Mouse (Mus musculus): Measurements from ENCODE around the gene Tnf.

Tnf gene

DNA sequence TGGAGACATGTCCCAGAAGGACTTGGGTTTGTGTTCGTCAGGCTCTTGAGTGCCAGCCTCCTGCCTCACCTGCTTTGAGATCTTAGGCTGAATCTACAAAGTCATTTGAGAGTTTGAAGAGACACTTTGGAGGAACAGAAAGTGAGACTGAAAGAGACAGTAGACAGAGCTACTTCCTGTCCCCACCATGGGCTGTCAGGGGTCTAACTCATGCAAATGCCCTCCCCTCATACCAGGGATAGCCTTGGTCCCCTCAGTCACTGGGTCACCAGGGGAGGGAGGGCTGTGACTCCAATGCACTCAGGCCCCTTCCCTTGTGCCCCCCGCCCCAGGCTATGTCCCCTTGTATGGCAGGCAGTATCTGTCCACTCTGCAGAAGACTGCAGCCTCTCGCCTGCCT lies 28.5 kb downstream of the Tnf start:
- no peak for DNase-seq (ENCODE audit: low read depth, low spot score)

DNA sequence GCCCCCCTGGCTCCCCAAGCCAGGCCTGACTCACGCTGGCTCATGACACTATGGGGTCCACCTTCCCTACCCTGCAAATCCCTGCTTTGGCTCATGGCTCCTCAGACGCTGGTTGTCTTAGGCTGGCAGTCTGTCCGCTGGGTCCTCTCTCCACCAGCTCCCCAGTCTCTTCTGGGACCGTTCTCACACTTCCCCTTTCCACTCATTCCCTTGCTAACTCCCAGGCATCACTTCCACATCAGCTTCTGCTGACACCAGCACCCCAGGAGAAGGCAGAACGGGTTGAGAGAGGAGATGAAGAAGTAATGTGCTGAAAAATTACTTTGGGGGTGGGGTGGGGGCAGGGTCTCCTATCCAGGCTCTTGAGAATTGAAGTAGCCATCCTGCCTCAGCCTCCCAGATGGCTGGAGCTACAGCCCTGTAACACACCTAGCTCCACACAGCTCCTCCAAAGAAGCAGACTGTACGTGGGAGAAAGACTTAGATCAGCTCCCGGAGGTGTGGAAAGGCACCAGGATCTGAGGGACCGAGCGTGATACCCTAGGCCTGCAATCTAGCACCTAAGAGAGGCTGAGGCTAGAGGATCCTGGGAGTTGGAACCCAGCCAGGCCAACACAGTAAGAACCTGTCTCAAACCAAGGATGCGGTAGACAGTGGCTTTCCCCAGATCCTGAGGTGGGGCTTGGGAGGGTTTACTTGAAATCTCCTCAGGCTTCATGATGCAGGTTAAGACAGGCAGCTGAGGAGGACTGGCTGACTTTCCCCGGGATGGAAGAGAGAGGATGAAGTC lies 29.2 kb downstream of the Tnf start:
- DNase-seq (ENCODE audit: low read depth, low spot score): no peak

DNA sequence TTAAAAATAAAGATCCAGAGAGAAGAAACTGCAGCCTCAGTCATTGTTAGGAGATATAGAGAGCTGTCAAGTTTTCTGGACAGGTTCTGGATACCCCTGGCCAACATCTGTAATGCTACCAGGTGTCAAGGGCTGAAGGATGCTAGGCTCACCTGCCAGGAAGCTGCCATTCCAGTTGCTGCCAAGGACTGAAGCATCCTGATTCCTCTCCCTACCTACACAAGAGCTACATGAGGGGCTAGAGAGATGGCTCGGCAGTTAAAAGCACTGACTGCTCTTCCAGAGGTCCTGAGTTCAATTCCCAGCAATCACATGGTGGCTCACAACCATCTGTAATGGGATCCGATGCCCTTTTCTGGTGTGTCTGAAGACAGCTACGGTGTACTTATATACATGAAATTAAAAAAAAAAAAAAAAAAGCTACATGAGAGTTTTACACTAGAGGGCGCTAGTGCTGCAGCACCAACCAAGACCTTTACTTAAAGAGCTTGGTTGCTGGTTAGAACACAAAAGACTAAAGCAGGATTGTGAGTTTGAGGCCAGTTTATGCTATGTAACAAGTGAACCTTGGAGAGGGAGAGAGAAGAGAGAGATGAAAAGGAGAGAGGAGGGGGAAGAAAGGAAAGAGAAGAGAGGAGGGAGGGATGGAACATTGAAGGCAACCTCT lies 33.1 kb downstream of the Tnf start:
- no peak for DNase-seq (ENCODE audit: low read depth, low spot score)

DNA sequence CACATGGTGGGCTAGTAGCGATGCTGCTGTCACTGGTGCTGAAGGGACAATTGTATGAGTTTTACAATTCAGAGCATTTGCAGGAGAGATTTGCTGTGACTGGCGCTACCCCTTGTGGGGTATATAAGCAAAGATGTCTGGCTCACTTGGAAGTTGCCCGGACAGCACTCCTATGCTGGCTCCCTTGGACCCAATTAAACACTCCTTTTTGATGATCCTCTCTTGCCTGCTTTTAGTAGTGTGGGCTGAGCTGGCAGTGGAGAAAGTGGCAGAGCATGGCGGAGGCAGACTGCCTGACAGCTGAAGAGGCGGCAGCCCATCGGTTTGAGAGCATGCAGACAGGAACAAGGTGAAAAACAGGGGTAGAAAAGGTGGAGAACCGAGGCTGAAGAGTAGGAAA lies 34.0 kb downstream of the Tnf start:
- no peak for DNase-seq (ENCODE audit: low read depth, low spot score)

DNA sequence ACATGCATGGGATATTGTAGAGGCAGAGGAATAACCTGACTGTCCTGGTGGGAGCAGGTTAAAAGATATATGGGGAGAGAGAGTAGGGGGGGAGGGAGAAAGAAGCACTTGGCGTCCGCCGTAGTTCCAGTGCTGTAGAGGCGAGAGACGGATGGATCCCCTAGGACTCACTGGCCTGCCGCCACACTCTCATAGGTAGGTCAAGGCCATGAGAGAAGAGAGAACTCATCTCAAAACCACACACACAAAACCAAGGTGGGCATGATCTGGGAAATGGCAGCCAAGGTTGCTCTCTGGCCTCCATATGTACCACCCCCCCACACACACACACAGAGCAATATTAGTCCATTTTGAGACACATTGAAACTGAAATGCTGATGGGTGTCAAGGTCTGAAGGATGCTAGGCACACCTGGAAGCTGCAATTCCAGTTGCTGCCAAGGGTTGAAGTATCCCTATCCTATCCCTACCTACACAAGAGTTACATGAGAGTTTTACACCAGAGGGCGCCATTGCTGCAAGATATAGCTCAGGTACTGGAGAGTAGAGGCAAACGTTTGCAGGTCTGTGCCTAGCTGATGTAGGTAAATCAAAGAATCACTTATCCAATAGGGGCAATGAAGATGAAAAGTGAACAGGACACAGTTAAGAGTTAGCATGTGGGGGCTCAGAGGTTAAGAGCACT lies 35.3 kb downstream of the Tnf start:
- DNase-seq (ENCODE audit: low read depth, low spot score): no peak

DNA sequence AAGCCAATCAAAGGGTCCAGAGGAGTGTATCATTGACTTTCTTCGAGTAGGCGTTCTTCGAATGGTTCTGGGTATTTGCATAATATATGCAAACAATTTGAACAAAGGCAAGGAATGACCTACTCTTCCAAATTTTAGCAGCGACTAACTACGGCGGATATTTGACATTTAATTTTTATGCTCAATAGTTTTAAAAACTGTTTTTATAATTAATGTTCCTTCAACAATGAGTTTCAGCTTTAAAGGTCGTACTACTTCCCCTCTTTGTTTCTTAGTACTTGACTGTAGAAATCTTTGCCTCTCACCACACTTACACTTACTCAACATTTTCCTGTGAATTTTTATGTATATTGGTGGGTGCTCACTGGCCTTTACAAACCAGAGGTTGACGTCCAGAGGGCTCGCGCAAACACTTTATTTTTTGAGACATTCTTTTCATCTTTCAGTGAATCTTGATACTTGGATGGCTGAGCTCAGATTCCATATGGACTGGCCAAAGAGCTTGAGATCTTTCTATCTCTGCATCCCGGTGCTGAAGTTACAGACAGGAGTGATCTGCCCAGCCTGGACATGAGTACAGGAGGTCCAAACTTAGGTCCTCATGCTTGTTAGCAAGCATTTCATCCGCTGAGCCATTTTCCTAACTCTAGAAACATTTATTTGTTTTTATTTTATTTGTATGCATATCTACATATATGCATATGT lies 36.2 kb downstream of the Tnf start:
- DNase-seq (ENCODE audit: low read depth, low spot score): no peak

DNA sequence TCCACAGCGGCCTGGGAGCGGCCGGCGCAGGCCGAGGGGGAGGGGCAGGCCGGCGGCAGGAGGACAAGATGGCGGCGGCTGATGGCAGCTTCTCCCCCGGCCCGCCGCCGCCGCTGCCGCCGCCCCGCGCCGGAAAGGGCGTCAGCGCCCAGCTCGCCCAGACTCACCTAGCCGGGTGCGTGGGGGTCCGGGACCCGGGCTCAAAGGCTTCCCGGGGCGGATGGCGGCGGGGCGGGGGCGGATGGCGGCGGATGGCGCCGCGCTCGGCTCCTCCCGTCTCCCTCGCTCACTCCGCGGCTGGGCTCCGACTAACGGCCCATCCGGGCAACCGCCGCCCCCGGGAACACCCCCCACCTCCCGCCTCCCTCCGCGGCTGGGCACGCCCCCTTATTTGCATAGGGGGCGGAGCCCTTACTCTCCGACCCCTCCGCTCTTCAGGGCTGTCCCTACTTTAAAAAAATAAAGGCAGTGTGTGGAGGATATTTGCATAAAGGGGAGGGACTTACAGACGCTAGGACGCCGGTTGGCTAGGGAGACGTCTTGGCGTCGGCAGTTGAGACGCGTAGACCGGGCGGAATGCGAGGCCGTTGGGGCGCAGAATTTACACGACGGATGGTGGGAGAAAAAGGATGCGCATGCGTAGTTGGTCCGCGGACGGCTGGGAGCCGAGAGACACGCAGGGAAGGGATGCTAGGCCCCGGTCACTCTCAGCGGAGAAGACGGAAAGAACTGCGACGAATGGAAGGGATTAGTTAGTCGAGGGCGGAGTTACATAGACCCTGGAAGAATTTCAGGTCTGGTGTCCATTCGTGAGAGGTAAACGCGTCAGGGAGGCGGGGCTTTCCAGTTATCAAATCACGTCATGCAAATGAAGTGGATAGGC lies 37.0 kb downstream of the Tnf start, which contains the start of gene Prrc2a:
TSS of gene Prrc2a (minus strand) at position 330 of the 883 bp plus-strand sequence.
- DNase-seq (ENCODE audit: low read depth, low spot score): peak; percentile 100

DNA sequence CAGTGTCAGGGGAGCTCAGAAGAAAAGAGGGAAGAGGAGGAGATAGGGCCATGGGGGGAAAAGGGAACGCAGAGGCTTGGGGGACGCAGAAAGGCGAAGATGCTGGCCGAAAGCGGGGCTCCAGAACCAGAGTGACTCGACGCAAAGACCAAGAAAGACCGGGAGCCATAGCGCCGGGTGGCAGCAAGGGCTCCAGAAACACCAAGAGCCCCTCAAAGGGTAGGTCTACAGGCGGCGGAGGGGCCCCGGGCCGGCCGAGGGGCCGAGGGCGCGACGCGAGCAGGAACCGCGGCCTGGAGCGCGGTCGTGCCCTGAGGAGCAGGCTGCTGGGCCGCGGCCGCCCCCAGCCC lies 37.6 kb downstream of the Tnf start:
- no peak for DNase-seq (ENCODE audit: low read depth, low spot score)

DNA sequence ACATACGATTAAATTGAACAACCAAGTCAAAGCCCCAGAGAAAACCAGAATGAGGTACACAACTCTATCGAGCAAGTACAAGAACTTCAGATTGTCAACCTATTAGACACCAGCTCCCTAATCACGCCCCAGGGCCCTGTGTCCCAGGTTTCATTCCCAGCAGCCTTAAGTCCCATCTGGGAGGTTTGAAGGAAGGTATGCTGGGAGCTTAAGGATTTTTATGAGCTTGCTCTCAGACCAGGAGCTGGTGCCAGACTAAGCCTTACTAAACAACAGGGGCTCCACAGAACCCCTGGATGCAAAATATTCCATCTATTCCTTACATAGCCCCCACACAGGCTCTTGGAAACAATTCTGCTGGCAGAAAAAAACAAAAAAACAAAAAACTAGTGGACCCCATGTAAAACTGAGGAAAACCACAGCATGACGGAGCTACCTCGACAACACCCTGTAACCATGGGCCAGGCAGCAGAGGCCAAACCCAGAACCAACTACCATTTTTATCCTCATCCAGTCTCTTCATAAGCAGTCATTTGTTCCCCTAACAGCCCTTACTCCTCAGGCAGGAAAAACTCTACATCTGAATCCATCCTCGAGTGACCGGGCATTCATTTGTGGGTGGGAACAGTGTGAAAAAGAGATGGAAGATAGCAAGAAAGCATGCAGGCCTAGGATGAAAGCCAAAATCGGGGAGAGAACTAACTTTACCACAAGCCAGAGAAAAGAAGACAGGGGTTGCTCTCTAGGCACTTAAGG lies 38.3 kb downstream of the Tnf start:
- no peak for DNase-seq (ENCODE audit: low read depth, low spot score)

DNA sequence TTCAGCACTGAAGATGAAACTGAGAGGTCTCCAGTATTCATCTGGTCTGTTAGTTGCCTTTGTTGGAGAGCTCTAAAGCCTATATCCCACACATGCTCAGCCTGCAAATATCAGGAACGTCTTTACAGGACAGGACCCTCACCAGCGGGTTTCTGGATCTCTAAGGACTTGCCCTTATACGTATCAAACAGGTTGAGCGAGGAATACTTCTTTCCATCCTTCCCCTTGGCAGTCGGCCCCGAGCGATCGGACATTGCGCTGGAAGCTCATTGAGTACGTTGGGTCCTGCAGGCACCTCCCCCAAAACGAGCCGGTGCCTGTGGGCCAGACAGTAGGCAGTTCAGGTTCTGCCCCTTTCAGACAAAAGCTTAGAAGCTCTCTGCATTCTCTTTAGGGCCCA lies 39.1 kb downstream of the Tnf start:
- no peak for DNase-seq (ENCODE audit: low read depth, low spot score)

DNA sequence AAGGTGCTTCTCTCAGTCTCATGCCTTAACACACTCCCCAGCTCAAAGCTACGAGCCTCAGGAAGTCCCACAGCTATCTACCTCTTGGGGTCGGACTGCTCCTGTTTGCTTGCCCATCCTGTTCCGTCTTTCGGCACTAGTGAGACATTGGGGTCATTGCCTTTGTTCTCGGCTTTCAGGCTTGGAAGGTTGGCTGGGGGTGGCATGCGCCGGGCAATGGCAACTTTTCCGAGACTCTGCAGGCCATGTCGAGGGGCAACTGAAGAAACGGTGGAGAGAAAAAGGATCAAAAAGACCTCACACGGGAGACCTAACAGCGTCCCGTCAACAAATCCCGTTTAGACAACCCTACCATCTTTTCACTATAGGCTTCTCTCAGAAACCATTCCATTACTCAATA lies 39.7 kb downstream of the Tnf start:
- DNase-seq (ENCODE audit: low read depth, low spot score): no peak

DNA sequence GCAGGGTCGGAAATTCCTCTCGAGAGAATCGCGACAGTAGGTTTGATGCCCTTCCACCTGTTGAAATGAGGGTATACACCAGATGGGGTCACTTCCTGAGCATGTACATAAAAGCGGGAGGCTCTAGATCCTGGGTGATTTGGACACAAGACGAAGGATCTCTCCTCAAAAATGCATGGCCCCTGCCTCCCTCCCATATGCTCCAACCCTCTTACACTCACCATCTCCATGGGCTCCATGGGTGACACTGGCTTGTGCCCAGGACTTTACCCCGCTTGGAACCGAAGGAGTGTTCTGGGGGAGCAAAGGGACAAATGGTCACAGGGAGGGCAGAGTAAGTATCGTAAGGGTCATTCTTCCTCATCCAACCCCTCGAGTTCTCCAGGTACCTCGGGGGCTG lies 40.4 kb downstream of the Tnf start:
- no peak for DNase-seq (ENCODE audit: low read depth, low spot score)

DNA sequence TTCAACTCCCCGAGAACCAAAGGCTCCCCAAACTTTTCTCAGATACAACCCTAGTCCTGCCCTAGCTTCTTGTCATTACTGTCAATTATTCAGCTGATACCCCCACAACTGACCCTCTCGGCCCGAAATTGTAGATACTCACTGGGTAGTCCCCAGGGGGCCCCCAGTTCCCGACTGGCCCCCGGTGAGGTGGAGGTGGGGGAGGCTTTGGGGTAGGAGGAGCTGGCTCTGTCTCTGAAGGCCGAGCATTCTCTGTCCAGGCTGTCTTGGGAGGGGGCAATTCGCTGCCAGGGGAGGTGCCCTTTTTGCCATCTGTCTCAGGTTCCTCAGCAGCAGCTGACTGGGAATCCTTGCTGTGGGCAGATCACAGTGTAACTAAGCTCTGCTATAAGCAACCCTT lies 42.2 kb downstream of the Tnf start:
- no peak for DNase-seq (ENCODE audit: low read depth, low spot score)

DNA sequence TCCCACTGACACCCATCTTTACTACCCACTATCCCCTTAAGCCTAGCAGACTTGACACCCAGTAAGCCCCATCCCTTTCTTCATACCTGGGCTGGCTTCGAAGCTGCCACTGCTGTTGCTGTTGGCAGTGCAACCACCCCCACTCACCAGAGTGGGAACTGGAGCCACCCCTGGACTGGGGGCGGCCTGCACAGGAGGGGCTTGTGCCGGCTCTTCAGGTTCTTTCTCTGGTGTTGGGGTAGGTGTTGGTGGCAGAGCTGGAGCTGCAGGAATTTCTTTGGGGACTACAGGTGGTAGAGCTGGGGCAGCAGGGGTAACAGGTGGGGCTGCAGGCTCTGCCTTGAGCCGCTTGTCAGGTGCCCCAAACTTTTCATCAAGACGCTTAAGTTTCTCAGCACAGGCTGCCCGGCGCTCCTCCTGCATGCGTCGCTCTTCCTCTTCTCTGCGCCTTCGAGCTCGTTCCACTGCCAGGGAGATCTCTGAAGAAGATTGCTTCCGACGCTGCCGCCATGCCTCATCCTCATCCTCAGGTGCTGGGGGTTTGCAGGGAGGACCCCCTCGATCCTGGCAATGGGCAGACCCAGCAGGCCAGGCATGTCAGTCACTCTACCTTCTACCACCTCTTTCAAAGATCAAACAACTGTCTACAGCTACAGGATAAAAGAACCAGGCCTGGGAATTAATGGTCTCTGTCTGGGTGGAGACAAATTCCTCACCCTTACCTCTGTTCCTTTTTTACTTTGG lies 42.8 kb downstream of the Tnf start:
- no peak for DNase-seq (ENCODE audit: low read depth, low spot score)

DNA sequence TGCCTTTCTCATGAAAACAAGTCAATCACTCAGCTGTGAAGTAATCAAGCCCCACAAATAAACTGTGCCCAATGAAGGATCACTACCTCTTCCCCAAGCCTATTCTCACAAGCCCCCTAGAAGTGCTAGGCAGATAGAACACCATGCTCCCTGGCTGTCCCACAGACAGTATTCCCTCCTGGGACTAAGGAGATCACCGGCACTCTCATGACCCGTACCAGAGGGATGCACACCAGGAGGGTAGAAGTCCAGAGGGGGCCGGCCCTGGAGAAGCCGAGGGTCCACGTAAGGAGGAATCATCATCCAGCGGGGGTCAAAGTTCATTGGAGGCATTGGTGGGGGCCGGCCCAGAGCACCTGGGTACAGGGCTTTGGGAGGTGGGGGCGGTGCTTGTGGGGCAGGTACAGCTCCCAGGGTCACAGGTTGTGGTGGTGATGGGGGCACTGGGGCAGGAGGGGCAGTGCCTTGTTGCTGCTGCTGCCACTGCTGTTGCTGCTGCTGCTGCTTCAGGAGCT lies 44.1 kb downstream of the Tnf start:
- DNase-seq (ENCODE audit: low read depth, low spot score): no peak

DNA sequence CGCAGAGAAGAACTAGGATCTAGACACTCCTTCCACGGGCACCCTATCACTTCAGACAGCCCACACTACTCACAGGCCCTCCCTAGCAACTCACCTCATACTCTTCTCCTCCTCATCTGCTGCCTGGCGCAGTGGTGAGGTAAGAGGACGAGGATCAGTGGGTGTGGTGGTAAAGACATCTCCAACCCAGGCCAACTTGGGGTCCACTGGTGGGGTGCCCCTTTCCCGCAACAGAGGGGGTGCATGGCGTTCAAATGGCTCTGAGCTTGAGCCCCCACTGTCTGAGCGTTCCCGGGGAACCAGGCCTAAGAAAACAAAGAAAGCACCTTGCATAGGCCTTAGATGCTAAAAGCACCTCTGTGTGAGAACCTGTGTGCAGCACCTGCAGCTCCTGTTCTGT lies 44.6 kb downstream of the Tnf start:
- no peak for DNase-seq (ENCODE audit: low read depth, low spot score)

DNA sequence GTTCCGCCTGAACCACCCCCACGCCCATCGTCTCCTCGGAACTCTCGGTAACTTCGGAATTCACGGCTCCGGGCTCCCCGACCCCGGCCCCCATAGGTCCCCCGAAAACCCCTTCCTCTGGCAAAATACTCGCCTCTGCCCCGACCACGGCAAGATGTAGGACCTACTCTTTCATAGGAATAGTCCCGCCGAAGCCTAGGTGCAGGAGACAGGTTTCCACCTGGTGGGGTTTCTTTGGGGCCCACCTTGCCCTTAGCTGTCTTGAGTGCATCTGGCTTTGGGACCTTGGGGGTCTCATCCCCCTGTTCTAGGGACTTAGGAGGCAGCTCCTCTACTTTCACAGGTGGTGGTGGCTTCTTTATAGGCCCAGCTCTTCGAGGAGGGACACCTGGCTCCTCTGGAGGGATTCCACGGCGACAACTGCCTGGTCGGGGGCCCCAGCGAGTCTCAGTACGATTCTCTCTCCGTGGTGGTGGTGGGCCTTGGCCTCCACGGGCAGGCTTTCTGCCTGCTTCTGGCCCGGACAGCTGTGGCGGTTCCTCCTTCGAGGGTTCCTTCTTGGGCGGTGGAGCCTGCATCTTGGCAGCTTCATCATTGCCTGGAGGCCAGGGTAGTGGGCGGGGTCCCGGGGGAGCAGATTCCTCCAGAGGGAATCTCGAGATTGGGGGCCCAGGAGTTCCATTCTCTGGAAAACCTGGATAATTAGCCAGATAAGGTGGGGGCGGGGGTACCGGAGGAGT lies 45.2 kb downstream of the Tnf start:
- no peak for DNase-seq (ENCODE audit: low read depth, low spot score)

DNA sequence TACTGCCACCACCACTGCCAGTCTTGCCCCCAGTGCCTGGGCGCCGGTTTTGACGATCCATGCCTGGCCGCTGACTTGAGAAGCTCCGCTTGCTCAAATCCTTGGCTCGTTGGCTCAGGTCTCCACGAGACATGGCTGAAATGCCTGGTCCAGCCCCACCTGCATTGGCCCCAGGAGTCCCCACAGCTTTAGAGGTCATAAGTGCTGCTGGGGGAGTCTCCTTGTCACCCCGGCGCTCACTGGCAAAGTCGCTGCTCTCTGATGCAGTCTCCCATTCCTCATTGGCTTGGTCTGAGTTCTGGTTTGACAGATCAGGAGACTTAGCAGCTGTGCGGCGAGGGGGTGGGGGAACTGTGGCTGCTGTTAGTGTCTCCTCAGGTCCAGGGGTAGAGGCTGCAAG lies 46.4 kb downstream of the Tnf start:
- DNase-seq (ENCODE audit: low read depth, low spot score): no peak

DNA sequence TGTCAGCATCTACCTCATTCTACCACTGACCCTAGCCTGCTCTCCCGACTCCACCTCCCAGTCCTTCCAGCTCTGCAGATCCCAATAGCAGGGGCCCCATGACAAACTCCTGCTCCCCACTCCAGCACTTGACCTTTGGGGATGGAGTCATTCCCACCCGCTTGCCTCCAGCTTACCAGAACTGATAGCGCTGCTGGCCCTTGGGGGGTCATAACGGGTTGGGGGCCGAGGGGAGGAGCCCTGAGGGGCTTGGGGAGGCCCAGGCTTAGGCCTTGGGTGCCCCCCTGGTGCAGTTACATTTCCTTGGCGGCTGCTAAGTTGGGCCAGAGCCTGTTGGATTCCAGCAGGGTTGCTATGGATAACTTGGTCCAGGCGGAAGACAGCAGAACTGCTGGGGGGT lies 47.2 kb downstream of the Tnf start:
- DNase-seq (ENCODE audit: low read depth, low spot score): no peak
